Mouse (Mus musculus): ENCODE results near the gene Pcdh18. TPM values are rescaled to one million over a fixed set of nuclear protein-coding genes. Genes with fewer than 3 reads are reported as not detected.

The Pcdh18 gene
- not detected in 4 replicates for total RNA-seq (2023; ENCODE audit: inconsistent age)

DNA sequence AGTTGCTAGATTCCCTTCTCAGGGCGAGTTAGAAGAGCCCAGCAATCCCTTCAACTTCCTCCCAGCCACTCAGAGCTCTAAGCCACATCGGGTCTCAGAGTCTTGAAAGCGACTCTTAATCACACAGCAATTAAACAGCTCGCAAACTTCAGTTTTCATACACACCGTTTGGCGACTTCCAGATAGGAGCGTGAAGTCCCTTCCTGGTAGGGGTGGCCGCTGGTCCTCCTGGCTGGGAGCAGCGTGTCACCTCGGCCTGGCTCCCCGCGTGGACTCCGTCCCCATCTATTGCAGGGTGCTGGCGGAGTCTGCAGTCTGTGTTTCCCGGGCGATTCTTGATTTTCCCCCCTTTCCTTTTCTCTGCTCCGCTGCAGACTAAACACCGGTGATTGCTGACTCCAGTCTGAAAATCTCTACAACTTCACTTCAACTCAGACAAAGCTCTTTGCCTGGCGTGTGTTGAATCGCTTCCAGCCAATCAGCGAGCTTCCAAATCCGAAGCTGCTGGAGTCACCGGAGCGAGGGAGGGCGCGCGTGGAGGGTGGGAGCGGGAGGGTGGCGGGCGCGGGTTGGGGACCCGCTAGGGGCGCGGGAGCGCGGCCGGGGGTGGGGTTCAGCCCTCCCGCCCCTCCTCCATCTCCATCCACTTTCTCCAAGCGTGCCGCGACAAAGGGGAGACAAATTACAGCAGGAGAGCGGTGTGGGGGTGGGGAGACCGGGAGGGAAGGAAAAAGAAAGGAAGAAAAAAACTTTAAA, at the start of gene Pcdh18:
Pcdh18 (minus strand) TSS at position 456 of the 756 bp plus-strand sequence.

Measured in B cell, adult (primary cell).